Mouse (Mus musculus): Measurements from ENCODE around the gene Atad3a.

DNA sequence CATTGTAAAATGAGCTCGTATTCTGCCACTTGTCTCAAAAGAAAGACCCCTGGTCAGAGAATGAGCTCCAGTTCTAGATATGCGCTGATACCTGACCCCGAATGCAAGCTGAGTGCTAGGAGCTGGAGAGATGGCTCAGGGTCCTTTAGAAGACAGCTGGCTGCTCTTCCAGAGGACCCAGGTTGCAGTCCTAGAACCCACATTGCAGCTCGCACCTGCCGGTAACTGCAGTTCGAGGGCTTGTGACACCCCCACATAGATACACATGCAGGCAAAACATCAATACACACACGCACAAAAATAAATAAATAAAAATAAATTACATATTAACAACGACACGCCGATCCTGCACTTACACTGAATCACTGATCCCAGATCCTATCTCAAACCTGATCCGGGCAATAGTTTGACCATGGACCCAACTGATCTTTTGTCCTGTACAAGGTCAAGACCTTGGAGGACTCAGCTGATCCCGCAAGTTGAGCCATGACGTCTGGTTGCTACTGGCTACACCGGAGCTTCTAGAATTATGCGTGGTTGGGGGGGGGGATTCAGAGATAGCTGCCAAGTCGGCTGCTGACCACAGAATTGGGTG, 22.7 kb upstream of the Atad3a start:
- TF ChIP-seq CTCF (IDR thresholded peaks at IDR 0.05; ENCODE audit: control insufficient read depth, insufficient read depth, insufficient replicate concordance, low read depth, low read length) = no peak
- no peak for TF ChIP-seq POLR2A (IDR thresholded peaks at IDR 0.05; ENCODE audit: control insufficient read depth, low read depth, low read length)

All from testis, adult 2 months (tissue).